Comparison of ENCODE assay signal across 8 mouse cellular contexts in the genomic region with DNA sequence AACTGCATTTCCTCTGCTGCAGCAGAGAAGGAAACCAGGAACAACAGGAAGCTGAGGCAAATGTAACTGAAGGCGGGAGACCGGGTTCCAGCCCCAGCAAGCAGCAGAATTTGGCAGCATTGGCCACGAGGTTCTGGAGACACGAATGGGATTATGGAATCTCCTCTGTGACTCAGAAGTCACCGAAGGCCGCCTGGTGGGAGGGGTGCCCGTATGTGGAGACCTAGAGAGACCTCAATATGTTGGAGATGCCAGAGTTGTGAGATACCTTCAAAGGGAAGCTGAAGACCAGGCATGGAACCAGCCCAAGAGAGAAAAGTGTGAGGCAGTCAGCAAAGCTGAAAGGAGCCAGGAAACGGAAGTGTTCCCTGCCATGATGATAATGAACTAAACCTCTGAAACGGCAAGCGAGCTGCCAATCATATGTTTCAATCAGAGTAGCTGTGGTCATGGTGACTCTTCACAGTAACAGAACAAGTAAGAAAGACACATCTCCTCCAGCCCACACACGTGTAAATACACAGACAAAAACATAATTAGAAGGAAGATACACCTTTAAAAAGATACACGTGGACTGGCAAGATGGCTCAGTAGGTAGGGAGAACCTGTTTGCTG. TPM values are rescaled to one million over a fixed set of nuclear protein-coding genes. Genes with fewer than 3 reads are reported as not detected.
A peak's percentile ranks its signal among the peaks of the same experiment; 100 is the strongest.
DNase-seq lines count a peak whose midpoint lies in the region; ATAC-seq and TF ChIP-seq lines count a peak whose summit lies in the region.

No protein-coding gene starts in this region.

- 60% methylated on average over 12 of the region's 12 CpGs for WGBS in intestine, postnatal 0 days
- 63% methylated on average over 12 of the region's 12 CpGs for WGBS in intestine, embryonic 16.5 days
- WGBS in hindbrain, embryonic 16.5 days, result 72% methylated on average over 12 of the region's 12 CpGs

- no peaks in the 10 kb centered on the region for H3K9me3 ChIP-seq in intestine, postnatal 0 days (ENCODE audit: control insufficient read depth)
- H3K9me3 ChIP-seq in intestine, embryonic 16.5 days (ENCODE audit: control insufficient read depth, low read length), result no peaks in the 10 kb centered on the region
- H3K9me3 ChIP-seq in ES-E14 (ENCODE audit: control insufficient read depth, insufficient read depth, low read depth, low read length), result no peaks in the 10 kb centered on the region
- H3K9me3 ChIP-seq in hindbrain, embryonic 16.5 days (ENCODE audit: control insufficient read depth, low read length), result no peaks in the 10 kb centered on the region
- H3K9me3 ChIP-seq in megakaryocyte, embryonic 14.5 days, result peaks cover 7% of the 10 kb centered on the region

- intact Hi-C loops in left cerebral cortex, postnatal 4 days (cut with DNase I), result no loop called here

- no peak overlapping the region for H3K9ac ChIP-seq in intestine, postnatal 0 days (ENCODE audit: low read depth, low read length)
- H3K9ac ChIP-seq in intestine, embryonic 16.5 days (ENCODE audit: low read depth, low read length), result no peak overlapping the region
- H3K9ac ChIP-seq in ES-E14 (ENCODE audit: insufficient read depth, low read depth, low read length, poor library complexity, severe bottlenecking), result peak overlapping the region; percentile 71; the same call in 1 of the 2 replicates
- H3K9ac ChIP-seq in hindbrain, embryonic 16.5 days (ENCODE audit: low read depth, low read length), result no peak overlapping the region

- TF ChIP-seq POLR2A in cortical plate, adult 2 months (IDR thresholded peaks at IDR 0.05; ENCODE audit: extremely low read depth, insufficient read depth, low read length), result no peak

- no peak for TF ChIP-seq CTCF in intestine, postnatal 0 days (IDR thresholded peaks at IDR 0.05; ENCODE audit: low read depth)
- TF ChIP-seq CTCF in cortical plate, adult 2 months (IDR thresholded peaks at IDR 0.05; ENCODE audit: extremely low read depth, insufficient read depth, low read length), result no peak

- no peaks in the 10 kb centered on the region for H3K4me1 ChIP-seq in intestine, postnatal 0 days (replicated peaks; ENCODE audit: control insufficient read depth, insufficient read depth, low read length)
- H3K4me1 ChIP-seq in intestine, embryonic 16.5 days (ENCODE audit: control insufficient read depth, insufficient read depth, low read length), result no peaks in the 10 kb centered on the region
- H3K4me1 ChIP-seq in ES-E14 (ENCODE audit: control insufficient read depth in 2 of 2, insufficient read depth in 2 of 2, low read length in 2 of 2, poor library complexity in 1 of 2), result peaks cover 2% of the 10 kb centered on the region in 2 experiments; a peak in 2 of 4 replicates
- H3K4me1 ChIP-seq in cortical plate, adult 2 months (ENCODE audit: control insufficient read depth, insufficient read depth, low read length), result peaks cover 7% of the 10 kb centered on the region
- peaks cover 11% of the 10 kb centered on the region for H3K4me1 ChIP-seq in hindbrain, embryonic 16.5 days (ENCODE audit: control insufficient read depth, insufficient read depth, low read depth, low read length)
- peaks cover 25% of the 10 kb centered on the region for H3K4me1 ChIP-seq in megakaryocyte, embryonic 14.5 days

- H3K36me3 ChIP-seq in intestine, postnatal 0 days (ENCODE audit: control insufficient read depth, insufficient read depth), result no peaks in the 10 kb centered on the region
- H3K36me3 ChIP-seq in intestine, embryonic 16.5 days (ENCODE audit: control insufficient read depth, insufficient read depth, low read length), result no peaks in the 10 kb centered on the region
- H3K36me3 ChIP-seq in ES-E14 (ENCODE audit: control insufficient read depth, insufficient read depth, low read length, poor library complexity, severe bottlenecking), result peaks cover 6% of the 10 kb centered on the region
- no peaks in the 10 kb centered on the region for H3K36me3 ChIP-seq in hindbrain, embryonic 16.5 days (ENCODE audit: control insufficient read depth, insufficient read depth, low read length)
- H3K36me3 ChIP-seq in megakaryocyte, embryonic 14.5 days (replicated peaks; ENCODE audit: low read length), result no peaks in the 10 kb centered on the region

- H3K4me3 ChIP-seq in intestine, postnatal 0 days (ENCODE audit: low read depth, low read length), result no peak overlapping the region
- H3K4me3 ChIP-seq in intestine, embryonic 16.5 days (ENCODE audit: low read length), result no peak overlapping the region
- H3K4me3 ChIP-seq in ES-E14 (ENCODE audit: insufficient read depth in 1 of 2, low read depth in 1 of 2, low read length in 2 of 2, poor library complexity in 1 of 2, severe bottlenecking in 1 of 2), result peak overlapping the region in 1 of 2 experiments; percentile 86; a peak in 2 of 4 replicates
- H3K4me3 ChIP-seq in cortical plate, adult 2 months (ENCODE audit: insufficient read depth, low read length), result peak overlapping the region; percentile 10; the same call in 1 of the 2 replicates
- no peak overlapping the region for H3K4me3 ChIP-seq in hindbrain, embryonic 16.5 days (ENCODE audit: low read length)
- H3K4me3 ChIP-seq in megakaryocyte, embryonic 14.5 days (replicated peaks), result peak overlapping the region; percentile 83

- no peak for ATAC-seq in intestine, postnatal 0 days
- no peak for ATAC-seq in intestine, embryonic 16.5 days
- no peak for ATAC-seq in hindbrain, embryonic 16.5 days
- no peak for ATAC-seq in frontal cortex, adult (ENCODE audit: low TSS enrichment)

- in situ Hi-C loops in ES-E14 (cut with MboI; ENCODE audit: low sequenced_read_pairs in 2 of 2, unreplicated experiment in 2 of 2), result loop anchor here in 1 of 2 experiments (10.0 kb wide), 1 partner anchor 249 kb away; no protein-coding TSS in a partner anchor

- 0 out of 2 replicates have a peak overlapping the region, but pooled peaks have one; percentile 21 for H3K4me2 ChIP-seq in intestine, postnatal 0 days (replicated peaks; ENCODE audit: low read depth)
- no peak overlapping the region for H3K4me2 ChIP-seq in intestine, embryonic 16.5 days (ENCODE audit: low read depth, low read length)
- H3K4me2 ChIP-seq in hindbrain, embryonic 16.5 days (ENCODE audit: low read length), result peak overlapping the region; percentile 55

- no peak for DNase-seq in ES-E14 (ENCODE audit: low read depth, low spot score)
- no peak for DNase-seq in left cerebral cortex, postnatal 4 days

- no peaks in the 10 kb centered on the region for H3K27me3 ChIP-seq in intestine, postnatal 0 days (replicated peaks; ENCODE audit: control insufficient read depth, insufficient read depth, low read length)
- H3K27me3 ChIP-seq in intestine, embryonic 16.5 days (replicated peaks; ENCODE audit: control insufficient read depth, insufficient read depth, low read length), result no peaks in the 10 kb centered on the region
- H3K27me3 ChIP-seq in hindbrain, embryonic 16.5 days (replicated peaks; ENCODE audit: control insufficient read depth, insufficient read depth, low read length), result no peaks in the 10 kb centered on the region
- H3K27me3 ChIP-seq in megakaryocyte, embryonic 14.5 days (replicated peaks), result no peaks in the 10 kb centered on the region

- H3K27ac ChIP-seq in intestine, postnatal 0 days (ENCODE audit: low read depth, low read length), result no peak overlapping the region
- H3K27ac ChIP-seq in intestine, embryonic 16.5 days (ENCODE audit: low read length), result no peak overlapping the region
- peak overlapping the region; percentile 93 for H3K27ac ChIP-seq in ES-E14 (ENCODE audit: insufficient read depth, low read depth, low read length, poor library complexity, severe bottlenecking)
- H3K27ac ChIP-seq in cortical plate, adult 2 months (ENCODE audit: insufficient read depth, low read length), result no peak overlapping the region; the same call in 1 of the 2 replicates
- no peak overlapping the region for H3K27ac ChIP-seq in hindbrain, embryonic 16.5 days (ENCODE audit: low read depth, low read length)

TF ChIP-seq in ES-E14, 5 proteins besides CTCF, POLR2A, EP300 and RAD21:
- TF ChIP-seq HCFC1 (IDR thresholded peaks at IDR 0.05; ENCODE audit: borderline replicate concordance, insufficient read depth, low read length), result no peak
- no peak for TF ChIP-seq CHD2 (IDR thresholded peaks at IDR 0.05; ENCODE audit: low read depth, low read length)
- TF ChIP-seq MAFK (IDR thresholded peaks at IDR 0.05; ENCODE audit: insufficient read depth, low read depth, low read length), result no peak
- TF ChIP-seq ZNF384 (IDR thresholded peaks at IDR 0.05; ENCODE audit: low read depth, low read length), result no peak
- no peak for TF ChIP-seq ZC3H11A (IDR thresholded peaks at IDR 0.05; ENCODE audit: borderline replicate concordance, low read depth, low read length)

RNA-seq across cellular contexts. Expression of a gene that starts 3.0 kb away (rescaled TPM):
- 39.9 and 48.9 TPM in 2 replicates for polyA plus RNA-seq in intestine, postnatal 0 days (2015; fragmentation: Nextera tagmentation; extraction: Ambion mirVana)
- 88.2 and 111 TPM in 2 replicates for polyA plus RNA-seq in intestine, embryonic 16.5 days (2015; fragmentation: Nextera tagmentation; extraction: Ambion mirVana)
- total RNA-seq in ES-E14 (2012; rRNA removed), result 189 and 191 TPM in 2 replicates
- 58.4 and 63.1 TPM in 2 replicates for polyA plus RNA-seq in cortical plate, adult 2 months (2012; rRNA removed)
- 208 and 232 TPM in 2 replicates for polyA plus RNA-seq in hindbrain, embryonic 16.5 days (2015; fragmentation: Nextera tagmentation; extraction: Ambion mirVana)
- 6.7 TPM in 1 of 2 replicates, not detected in the other for polyA plus RNA-seq in megakaryocyte, embryonic 14.5 days (2012; ENCODE audit: insufficient read depth, low replicate concordance)
- 100 to 1,000 TPM; 265 to 275 TPM for total RNA-seq in left cerebral cortex, postnatal 4 days (2021)

Comparison
In these comparisons a context has a peak if more than half of its experiments do, and no peak if none do; other contexts are left out.
1. H3K4me3 ChIP-seq: peak in cortical plate, adult 2 months (single experiment) and megakaryocyte, embryonic 14.5 days (single experiment); none in intestine, postnatal 0 days (single experiment), intestine, embryonic 16.5 days (single experiment) and hindbrain, embryonic 16.5 days (single experiment).